Mouse (Mus musculus): ENCODE data around the gene Synpo2.

- TF ChIP-seq CTCF (IDR thresholded peaks at IDR 0.05; ENCODE audit: low read depth) (no peak), EP300 (IDR thresholded peaks at IDR 0.05; ENCODE audit: low read depth) (no peak)
These were observed 107.2 kb downstream of the Synpo2 start for GRCm38 (mm10) chr3:123128781-123129180.

All from liver, embryonic 14.5 days (tissue).